Mouse (Mus musculus) liver, embryonic 14.5 days (tissue): ENCODE measurements around the gene Rapgef1.

Source experiments
- CTCF ChIP-seq: IDR thresholded peaks from 2 replicates; pipeline ENCODE4 v1.5.1; 2016; ENCODE audit warnings: antibody characterized with exemption, low read depth, control low read depth
- EP300 ChIP-seq: IDR thresholded peaks from 2 replicates; pipeline ENCODE4 v1.6.1; 2016; ENCODE audit warnings: antibody characterized with exemption, low read depth

GRCm38 (mm10) chr2:29691068-29691467 is 71.5 kb downstream of the Rapgef1 start:
- no peak for TF ChIP-seq CTCF
- TF ChIP-seq EP300, result no peak
